Mouse (Mus musculus): ENCODE results near the gene Gm20388. TPM values are rescaled to one million over a fixed set of nuclear protein-coding genes. Genes with fewer than 3 reads are reported as not detected.

The Gm20388 gene
- polyA plus RNA-seq, 1 experiment = not detected

GRCm38 (mm10) chr8:121870190-121870589, 1959.5 kb downstream of the Gm20388 start:
- 99% methylated on average over 2 of the region's 2 CpGs for WGBS
- TF ChIP-seq CTCF (IDR thresholded peaks at IDR 0.05; ENCODE audit: insufficient read depth, low read depth, low read length) = no peak
- Histone ChIP-seq H3K4me1 (ENCODE audit: control insufficient read depth, insufficient read depth, low read length) (peaks cover 35% of the 10 kb centered on the region), H3K27ac (ENCODE audit: insufficient read depth, low read depth, low read length) (no peak overlapping the region), H3K4me3 (ENCODE audit: insufficient read depth, low read depth, low read length) (no peak overlapping the region)

- TF ChIP-seq CTCF (IDR thresholded peaks at IDR 0.05; ENCODE audit: insufficient read depth, low read depth, low read length) (no peak), POLR2A (IDR thresholded peaks at IDR 0.05; ENCODE audit: insufficient read depth, low read depth, low read length) (no peak)
- no peak overlapping the region for H3K4me3 ChIP-seq (ENCODE audit: insufficient read depth, low read depth, low read length)
- WGBS = 8% methylated on average over 10 of the region's 10 CpGs
- peaks cover 44% of the 10 kb centered on the region for H3K4me1 ChIP-seq (ENCODE audit: control insufficient read depth, insufficient read depth, low read length)
- peak overlapping the region; percentile 71 for H3K27ac ChIP-seq (ENCODE audit: insufficient read depth, low read depth, low read length)
These were observed 1961.3 kb downstream of the Gm20388 start for GRCm38 (mm10) chr8:121871833-121872440.

- peak; percentile 55 for TF ChIP-seq CTCF (IDR thresholded peaks at IDR 0.05; ENCODE audit: insufficient read depth, low read depth, low read length)
- no peak for TF ChIP-seq POLR2A (IDR thresholded peaks at IDR 0.05; ENCODE audit: insufficient read depth, low read depth, low read length)
These were observed 1963.4 kb downstream of the Gm20388 start for GRCm38 (mm10) chr8:121874031-121874430.

GRCm38 (mm10) chr8:121875045-121875444, 1964.4 kb downstream of the Gm20388 start:
- Histone ChIP-seq H3K27ac (ENCODE audit: insufficient read depth, low read depth, low read length) (no peak overlapping the region), H3K4me1 (ENCODE audit: control insufficient read depth, insufficient read depth, low read length) (peaks cover 67% of the 10 kb centered on the region), H3K4me3 (ENCODE audit: insufficient read depth, low read depth, low read length) (no peak overlapping the region)
- WGBS = 37% methylated on average over 3 of the region's 3 CpGs
- no peak for TF ChIP-seq CTCF (IDR thresholded peaks at IDR 0.05; ENCODE audit: insufficient read depth, low read depth, low read length)
- no peak for TF ChIP-seq POLR2A (IDR thresholded peaks at IDR 0.05; ENCODE audit: insufficient read depth, low read depth, low read length)

More at GRCm38 (mm10) chr8:121874031-121874430, 1963.4 kb downstream of the Gm20388 start:
- Histone ChIP-seq H3K4me3 (ENCODE audit: insufficient read depth, low read depth, low read length) (no peak overlapping the region), H3K4me1 (ENCODE audit: control insufficient read depth, insufficient read depth, low read length) (peaks cover 57% of the 10 kb centered on the region), H3K27ac (ENCODE audit: insufficient read depth, low read depth, low read length) (no peak overlapping the region)
- 67% methylated on average over 9 of the region's 9 CpGs for WGBS

- 85% methylated on average over 9 of the region's 9 CpGs for WGBS
- Histone ChIP-seq H3K4me3 (ENCODE audit: insufficient read depth, low read depth, low read length) (no peak overlapping the region), H3K4me1 (ENCODE audit: control insufficient read depth, insufficient read depth, low read length) (peaks cover 68% of the 10 kb centered on the region), H3K27ac (ENCODE audit: insufficient read depth, low read depth, low read length) (no peak overlapping the region)
- TF ChIP-seq POLR2A (IDR thresholded peaks at IDR 0.05; ENCODE audit: insufficient read depth, low read depth, low read length) (no peak), CTCF (IDR thresholded peaks at IDR 0.05; ENCODE audit: insufficient read depth, low read depth, low read length) (no peak)
These were observed 1964.9 kb downstream of the Gm20388 start for GRCm38 (mm10) chr8:121875517-121875916.

GRCm38 (mm10) chr8:121877212-121877611, 1966.6 kb downstream of the Gm20388 start:
- Histone ChIP-seq H3K27ac (ENCODE audit: insufficient read depth, low read depth, low read length) (no peak overlapping the region), H3K4me1 (ENCODE audit: control insufficient read depth, insufficient read depth, low read length) (peaks cover 62% of the 10 kb centered on the region), H3K4me3 (ENCODE audit: insufficient read depth, low read depth, low read length) (no peak overlapping the region)
- 25% methylated on average over 5 of the region's 5 CpGs for WGBS
- TF ChIP-seq CTCF (IDR thresholded peaks at IDR 0.05; ENCODE audit: insufficient read depth, low read depth, low read length) (no peak), POLR2A (IDR thresholded peaks at IDR 0.05; ENCODE audit: insufficient read depth, low read depth, low read length) (no peak)

GRCm38 (mm10) chr8:121877828-121878480, 1967.3 kb downstream of the Gm20388 start:
- 86% methylated on average over 7 of the region's 7 CpGs for WGBS
- TF ChIP-seq CTCF (IDR thresholded peaks at IDR 0.05; ENCODE audit: insufficient read depth, low read depth, low read length) (no peak), POLR2A (IDR thresholded peaks at IDR 0.05; ENCODE audit: insufficient read depth, low read depth, low read length) (no peak)
- H3K4me3 ChIP-seq (ENCODE audit: insufficient read depth, low read depth, low read length) = no peak overlapping the region
- peaks cover 55% of the 10 kb centered on the region for H3K4me1 ChIP-seq (ENCODE audit: control insufficient read depth, insufficient read depth, low read length)
- H3K27ac ChIP-seq (ENCODE audit: insufficient read depth, low read depth, low read length) = no peak overlapping the region

GRCm38 (mm10) chr8:121879712-121880111, 1969.1 kb downstream of the Gm20388 start:
- H3K4me3 ChIP-seq (ENCODE audit: insufficient read depth, low read depth, low read length) = no peak overlapping the region
- 90% methylated on average over 3 of the region's 3 CpGs for WGBS
- TF ChIP-seq POLR2A (IDR thresholded peaks at IDR 0.05; ENCODE audit: insufficient read depth, low read depth, low read length) (no peak), CTCF (IDR thresholded peaks at IDR 0.05; ENCODE audit: insufficient read depth, low read depth, low read length) (no peak)
- H3K27ac ChIP-seq (ENCODE audit: insufficient read depth, low read depth, low read length) = no peak overlapping the region
- H3K4me1 ChIP-seq (ENCODE audit: control insufficient read depth, insufficient read depth, low read length) = peaks cover 43% of the 10 kb centered on the region

GRCm38 (mm10) chr8:121880818-121881217, 1970.2 kb downstream of the Gm20388 start:
- TF ChIP-seq POLR2A (IDR thresholded peaks at IDR 0.05; ENCODE audit: insufficient read depth, low read depth, low read length) (no peak), CTCF (IDR thresholded peaks at IDR 0.05; ENCODE audit: insufficient read depth, low read depth, low read length) (no peak)
- Histone ChIP-seq H3K4me3 (ENCODE audit: insufficient read depth, low read depth, low read length) (no peak overlapping the region), H3K27ac (ENCODE audit: insufficient read depth, low read depth, low read length) (no peak overlapping the region), H3K4me1 (ENCODE audit: control insufficient read depth, insufficient read depth, low read length) (peaks cover 36% of the 10 kb centered on the region)
- WGBS = 55% methylated on average over 1 of the region's 1 CpGs

Measured in olfactory bulb, adult 2 months (tissue).